Mouse (Mus musculus) limb, embryonic 12.5 days (tissue): ENCODE measurements around the gene Ifi27l2a. TPM values are rescaled to one million over a fixed set of nuclear protein-coding genes. Genes with fewer than 3 reads are reported as not detected.
A peak's percentile ranks its signal among the peaks of the same experiment; 100 is the strongest.

Source experiments
- ATAC-seq: fragments of 200-750 bp; cut with Nextera tagmentation; 2 replicates; pipeline ENCODE4 v1.8.0; 2017; ENCODE audit warnings: low read depth, moderate TSS enrichment; ENCODE audit not compliant: insufficient number of reproducible peaks, insufficient read depth, low FRiP score, low TSS enrichment
- H3K27ac ChIP-seq: fragments of 300-500 bp; sonication (generic); 2 replicates; pipeline ENCODE4 v1.5.1; 2016; ENCODE audit warnings: mild to moderate bottlenecking, moderate library complexity
- H3K27me3 ChIP-seq: fragments of 300-500 bp; sonication (generic); 2 replicates; pipeline ENCODE4 v1.6.1; 2016; ENCODE audit warnings: mild to moderate bottlenecking, moderate library complexity
- H3K36me3 ChIP-seq: fragments of 300-500 bp; sonication (generic); 2 replicates; pipeline ENCODE4 v1.6.1; 2016; ENCODE audit warnings: mild to moderate bottlenecking, moderate library complexity
- H3K4me1 ChIP-seq: fragments of 300-500 bp; sonication (generic); replicated peaks from 2 replicates; pipeline ENCODE4 v1.6.1; 2016
- H3K4me2 ChIP-seq: fragments of 300-500 bp; sonication (generic); 2 replicates; pipeline ENCODE4 v1.6.1; 2016; ENCODE audit warnings: mild to moderate bottlenecking, moderate library complexity
- H3K4me3 ChIP-seq: fragments of 300-500 bp; sonication (generic); replicated peaks from 2 replicates; pipeline ENCODE4 v1.5.1; 2016; ENCODE audit warnings: mild to moderate bottlenecking
- H3K9ac ChIP-seq: fragments of 300-500 bp; sonication (generic); replicated peaks from 2 replicates; pipeline ENCODE4 v1.6.1; 2016; ENCODE audit warnings: mild to moderate bottlenecking, moderate library complexity
- H3K9me3 ChIP-seq: fragments of 300-500 bp; sonication (generic); 2 replicates; pipeline ENCODE4 v1.6.1; 2016; ENCODE audit warnings: mild to moderate bottlenecking, moderate library complexity
- WGBS: fragments of 180-500 bp; shearing (Covaris S2); methylation state at CpG from one replicate; pipeline ENCODE4 v1.1.7; 2016; 5-methylcytosine and 5-hydroxymethylcytosine counted together
- polyA plus RNA-seq: library from polyadenylated mRNA; unstranded; fragments of >200 nt; fragmentation: Nextera tagmentation; extraction: Ambion mirVana; gene quantifications from 2 replicates; pipeline ENCODE4 v1.2.1, GENCODE M21; 2016

Gene Ifi27l2a
- polyA plus RNA-seq, 1 experiment from 2014 or later: 1.2 TPM

GRCm38 (mm10) chr12:103425729-103426470, 17.6 kb downstream of the Ifi27l2a start, which contains the start of gene Ddx24:
Ddx24 (minus strand) TSS chr12:103425830.
- 0 out of 2 replicates have a peak within 1 kb of the TSS, but pooled peaks have one; percentile 20 for H3K27ac ChIP-seq
- 2% methylated on average over 33 of the region's 33 CpGs for WGBS

GRCm38 (mm10) chr12:103425016-103425728, 18.3 kb downstream of the Ifi27l2a start:
- Histone ChIP-seq H3K27ac (no peak overlapping the region), H3K9ac (peak overlapping the region; percentile 85), H3K9me3 (no peaks in the 10 kb centered on the region), H3K4me3 (peak overlapping the region; percentile 94), H3K4me1 (peaks cover 28% of the 10 kb centered on the region), H3K36me3 (peaks cover 20% of the 10 kb centered on the region), H3K4me2 (peak overlapping the region; percentile 93), H3K27me3 (no peaks in the 10 kb centered on the region)
- 9% methylated on average over 33 of the region's 33 CpGs for WGBS
- ATAC-seq: peak; percentile 48

More at GRCm38 (mm10) chr12:103425729-103426470, 17.6 kb downstream of the Ifi27l2a start, which contains the start of gene Ddx24:
- peak; percentile 100 for ATAC-seq
- peaks cover 20% of the 10 kb centered on the region for H3K36me3 ChIP-seq
- H3K27me3 ChIP-seq: no peaks in the 10 kb centered on the region
- peaks cover 28% of the 10 kb centered on the region for H3K4me1 ChIP-seq
- H3K9me3 ChIP-seq: no peaks in the 10 kb centered on the region
- H3K9ac ChIP-seq: peak within 1 kb of the TSS; percentile 85
- peak within 1 kb of the TSS; percentile 93 for H3K4me2 ChIP-seq
- H3K4me3 ChIP-seq: peak within 1 kb of the TSS; percentile 94

GRCm38 (mm10) chr12:103408144-103408543, 35.3 kb downstream of the Ifi27l2a start:
- no peaks in the 10 kb centered on the region for H3K4me1 ChIP-seq
- 96% methylated on average over 10 of the region's 10 CpGs for WGBS
- no peak overlapping the region for H3K4me2 ChIP-seq
- no peaks in the 10 kb centered on the region for H3K27me3 ChIP-seq
- no peaks in the 10 kb centered on the region for H3K9me3 ChIP-seq
- no peak overlapping the region for H3K9ac ChIP-seq
- H3K27ac ChIP-seq: no peak overlapping the region
- no peak for ATAC-seq
- H3K36me3 ChIP-seq: peaks cover 89% of the 10 kb centered on the region
- H3K4me3 ChIP-seq: no peak overlapping the region

DNA sequence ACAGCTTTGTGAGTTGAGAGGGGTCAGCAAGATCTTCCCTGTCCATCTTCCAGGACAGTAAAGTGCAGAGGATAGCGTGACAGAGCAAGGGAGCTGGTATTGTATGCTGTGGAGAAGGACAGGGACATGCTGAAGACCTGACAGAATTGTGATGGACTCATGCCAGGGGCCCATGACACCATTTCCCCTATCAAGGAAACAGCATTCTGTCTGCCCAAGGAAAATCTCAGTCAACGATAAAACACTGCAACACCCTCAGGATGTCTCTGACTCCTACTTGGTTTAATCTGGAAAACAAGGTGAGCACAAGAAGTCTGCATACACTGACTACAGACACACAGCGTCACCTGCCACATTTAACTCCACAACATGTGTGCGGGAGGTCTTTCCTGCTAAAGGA, 35.8 kb downstream of the Ifi27l2a start, which contains the start of gene 9330161L09Rik:
Gene 9330161L09Rik (minus strand): TSS at position 101 of the 400 bp plus-strand sequence.
- H3K4me3 ChIP-seq: no peak within 1 kb of the TSS
- no peak within 1 kb of the TSS for H3K4me2 ChIP-seq
- H3K4me1 ChIP-seq: no peaks in the 10 kb centered on the region
- no peak for ATAC-seq
- peaks cover 89% of the 10 kb centered on the region for H3K36me3 ChIP-seq
- no peaks in the 10 kb centered on the region for H3K9me3 ChIP-seq
- no peak within 1 kb of the TSS for H3K27ac ChIP-seq
- no peaks in the 10 kb centered on the region for H3K27me3 ChIP-seq
- H3K9ac ChIP-seq: no peak within 1 kb of the TSS
- WGBS: 92% methylated on average over 4 of the region's 4 CpGs

- WGBS: 87% methylated on average over 18 of the region's 18 CpGs
- no peak overlapping the region for H3K27ac ChIP-seq
- no peak for ATAC-seq
Observed at GRCm38 (mm10) chr12:103404131-103404530, 39.3 kb downstream of the Ifi27l2a start.

GRCm38 (mm10) chr12:103396751-103397150, 46.7 kb downstream of the Ifi27l2a start:
- H3K36me3 ChIP-seq: peaks cover 11% of the 10 kb centered on the region; the same call in 1 of the 2 replicates
- no peak overlapping the region for H3K27ac ChIP-seq
- no peaks in the 10 kb centered on the region for H3K9me3 ChIP-seq
- ATAC-seq: no peak
- WGBS: 79% methylated on average over 7 of the region's 7 CpGs
- H3K9ac ChIP-seq: no peak overlapping the region
- no peaks in the 10 kb centered on the region for H3K4me1 ChIP-seq
- H3K4me3 ChIP-seq: no peak overlapping the region
- H3K27me3 ChIP-seq: no peaks in the 10 kb centered on the region
- H3K4me2 ChIP-seq: no peak overlapping the region

More at GRCm38 (mm10) chr12:103404131-103404530, 39.3 kb downstream of the Ifi27l2a start:
- H3K4me2 ChIP-seq: no peak overlapping the region
- H3K4me3 ChIP-seq: no peak overlapping the region
- no peaks in the 10 kb centered on the region for H3K27me3 ChIP-seq
- no peaks in the 10 kb centered on the region for H3K9me3 ChIP-seq
- H3K36me3 ChIP-seq: peaks cover 70% of the 10 kb centered on the region
- no peak overlapping the region for H3K9ac ChIP-seq
- no peaks in the 10 kb centered on the region for H3K4me1 ChIP-seq

GRCm38 (mm10) chr12:103395486-103396275, 47.8 kb downstream of the Ifi27l2a start:
- H3K4me1 ChIP-seq: peaks cover 2% of the 10 kb centered on the region; the same call in 1 of the 2 replicates
- WGBS: 62% methylated on average over 12 of the region's 12 CpGs
- no peak overlapping the region for H3K27ac ChIP-seq
- no peak for ATAC-seq
- no peaks in the 10 kb centered on the region for H3K9me3 ChIP-seq
- H3K4me2 ChIP-seq: no peak overlapping the region
- no peak overlapping the region for H3K4me3 ChIP-seq
- no peaks in the 10 kb centered on the region for H3K27me3 ChIP-seq
- H3K36me3 ChIP-seq: peaks cover 3% of the 10 kb centered on the region; the same call in 1 of the 2 replicates
- H3K9ac ChIP-seq: no peak overlapping the region

DNA sequence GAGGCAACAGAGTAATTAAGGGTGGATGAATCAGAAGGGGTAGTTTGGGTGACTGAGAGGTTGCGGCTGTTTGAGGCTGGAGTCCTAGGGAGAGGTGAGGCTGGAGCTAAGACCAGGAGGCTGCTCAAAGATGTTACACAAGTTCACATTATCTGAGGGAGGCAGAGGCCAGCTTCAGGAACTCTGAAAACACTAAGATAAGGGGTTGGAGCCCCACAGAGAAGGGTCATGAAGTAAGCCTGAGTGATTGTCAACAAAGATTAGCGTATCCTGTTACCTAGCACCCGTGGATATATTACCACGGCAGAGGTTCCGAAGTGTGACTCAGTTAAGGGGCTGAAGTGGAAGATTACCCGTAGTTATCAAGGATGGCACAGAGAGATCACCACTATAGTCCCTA, 50.0 kb downstream of the Ifi27l2a start:
- no peaks in the 10 kb centered on the region for H3K27me3 ChIP-seq
- no peaks in the 10 kb centered on the region for H3K36me3 ChIP-seq
- no peaks in the 10 kb centered on the region for H3K9me3 ChIP-seq
- H3K4me1 ChIP-seq: peaks cover 13% of the 10 kb centered on the region
- H3K4me2 ChIP-seq: no peak overlapping the region
- no peak overlapping the region for H3K27ac ChIP-seq
- no peak overlapping the region for H3K4me3 ChIP-seq
- 63% methylated on average over 6 of the region's 6 CpGs for WGBS
- no peak for ATAC-seq
- no peak overlapping the region for H3K9ac ChIP-seq

Other genes with a start within 250 kb of the Ifi27l2a start
- gene Prima1, start 201.5 kb downstream of the Ifi27l2a start, polyA plus RNA-seq: not detected in 2 replicates
- gene Fam181a, start 132.7 kb downstream of the Ifi27l2a start, polyA plus RNA-seq: 0.23 TPM in 1 of 2 replicates, not detected in the other
- 2.8 and 2.9 TPM in 2 replicates for gene Asb2, start 87.7 kb downstream of the Ifi27l2a start, polyA plus RNA-seq
- gene Otub2, start 55.0 kb downstream of the Ifi27l2a start, polyA plus RNA-seq: 11.1 and 12.0 TPM in 2 replicates
- gene 9330161L09Rik, start 35.9 kb downstream of the Ifi27l2a start, polyA plus RNA-seq: 0.50 and 0.56 TPM in 2 replicates
- 94.7 and 114 TPM in 2 replicates for gene Ddx24, start 17.9 kb downstream of the Ifi27l2a start, polyA plus RNA-seq
- gene Ifi27, start 9.5 kb downstream of the Ifi27l2a start, polyA plus RNA-seq: 2.9 and 3.2 TPM in 2 replicates
- gene Ifi27l2b, start 13.5 kb upstream of the Ifi27l2a start, polyA plus RNA-seq: not detected in 2 replicates
- gene Ppp4r4, start 88.6 kb upstream of the Ifi27l2a start, polyA plus RNA-seq: 1.9 and 2.1 TPM in 2 replicates
- gene Serpina10, start 187.8 kb upstream of the Ifi27l2a start, polyA plus RNA-seq: 0.05 TPM in 1 of 2 replicates, not detected in the other
- gene Serpina6, start 213.5 kb upstream of the Ifi27l2a start, polyA plus RNA-seq: 0.63 and 0.64 TPM in 2 replicates
- gene Serpina16, start 232.5 kb upstream of the Ifi27l2a start, polyA plus RNA-seq: not detected in 2 replicates